Mouse (Mus musculus): ENCODE data around the gene Myom1.

Gene Myom1

DNA sequence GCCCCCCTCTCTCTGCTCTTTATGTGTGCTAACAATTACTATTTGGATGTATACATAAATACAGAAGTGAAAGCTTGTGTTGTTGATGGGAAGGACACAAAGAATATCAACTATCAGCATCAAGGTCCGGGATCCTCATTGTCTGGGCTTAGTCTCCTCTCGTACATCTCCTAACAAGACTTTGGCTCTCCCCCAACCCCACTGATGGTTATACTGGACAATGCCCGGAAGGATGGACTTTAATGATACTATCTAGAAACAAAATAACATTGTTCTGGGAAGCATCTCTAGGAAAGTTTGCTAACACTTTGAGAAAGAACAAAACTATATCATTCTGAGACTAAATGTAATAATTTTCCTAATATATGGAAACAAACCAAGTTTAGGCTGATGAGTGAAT lies 96.2 kb downstream of the Myom1 start:
- no peak for DNase-seq (ENCODE audit: low read depth, low spot score)

DNA sequence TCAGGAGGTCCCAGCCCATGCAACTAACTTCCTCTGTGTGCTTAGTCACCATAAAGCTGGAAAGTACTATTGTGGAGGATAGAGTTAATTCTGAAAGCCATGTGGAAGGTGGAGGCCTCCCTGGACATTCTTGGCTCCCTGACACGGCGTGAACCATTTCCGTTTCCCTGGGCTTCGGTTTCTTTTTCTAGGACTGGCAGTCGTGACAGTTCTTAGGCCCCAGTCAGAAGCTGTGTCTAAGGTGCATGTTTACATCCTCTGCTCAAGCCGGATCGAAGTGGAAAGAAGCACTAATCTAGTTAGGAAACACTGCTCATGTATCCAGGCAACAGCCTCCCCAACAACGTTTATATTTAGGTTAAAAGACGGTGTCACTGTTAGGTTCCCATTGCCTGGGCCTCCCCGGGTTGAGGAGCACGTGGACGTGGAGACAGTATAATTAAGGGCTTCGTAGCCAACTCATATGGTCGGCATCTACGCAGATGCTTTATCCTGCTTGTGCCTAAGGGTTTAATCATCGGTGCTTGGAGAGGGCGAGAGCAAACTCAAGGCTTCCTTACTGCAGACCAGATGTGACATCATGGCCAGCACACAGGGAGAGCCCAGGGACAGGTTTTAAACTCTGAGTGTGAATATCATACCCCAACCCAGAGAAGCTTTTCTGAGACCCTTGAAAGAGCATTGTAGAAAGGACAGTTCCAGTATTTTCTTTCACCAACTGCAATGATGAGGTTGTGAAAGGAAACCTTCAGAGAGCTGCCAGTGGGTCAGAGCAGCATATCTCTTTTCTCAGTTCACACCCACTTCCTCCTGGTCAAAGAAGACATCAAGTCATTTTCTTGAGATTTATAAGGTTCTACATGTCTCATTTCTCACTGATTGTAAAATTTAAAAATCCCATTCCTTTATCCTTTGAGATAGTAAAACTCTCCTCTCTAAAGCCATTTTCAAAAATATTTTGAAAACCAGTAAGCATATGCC lies 100.4 kb downstream of the Myom1 start:
- no peak for DNase-seq (ENCODE audit: low read depth, low spot score)

- no peak for DNase-seq (ENCODE audit: low read depth, low spot score)
These were observed 102.9 kb downstream of the Myom1 start for GRCm38 (mm10) chr17:71105297-71105696.

DNA sequence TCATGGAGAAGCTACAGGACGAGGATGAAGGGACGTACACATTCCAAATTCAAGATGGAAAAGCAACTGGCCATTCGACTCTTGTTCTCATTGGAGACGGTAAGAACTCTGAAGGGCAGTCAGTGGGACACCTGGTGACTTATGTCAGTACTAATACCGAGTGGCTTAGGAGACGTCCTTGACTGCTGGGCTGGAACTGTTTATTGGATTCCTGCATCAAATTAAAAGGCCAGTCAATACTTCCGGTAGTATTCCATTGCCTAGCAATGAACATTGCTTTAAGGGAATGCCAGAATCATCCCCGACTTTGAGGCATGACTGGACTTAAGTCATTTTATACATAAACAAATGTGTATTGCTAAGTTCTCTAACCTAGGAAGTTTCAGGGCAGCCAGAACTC lies 103.8 kb downstream of the Myom1 start:
- DNase-seq (ENCODE audit: low read depth, low spot score): no peak

DNA sequence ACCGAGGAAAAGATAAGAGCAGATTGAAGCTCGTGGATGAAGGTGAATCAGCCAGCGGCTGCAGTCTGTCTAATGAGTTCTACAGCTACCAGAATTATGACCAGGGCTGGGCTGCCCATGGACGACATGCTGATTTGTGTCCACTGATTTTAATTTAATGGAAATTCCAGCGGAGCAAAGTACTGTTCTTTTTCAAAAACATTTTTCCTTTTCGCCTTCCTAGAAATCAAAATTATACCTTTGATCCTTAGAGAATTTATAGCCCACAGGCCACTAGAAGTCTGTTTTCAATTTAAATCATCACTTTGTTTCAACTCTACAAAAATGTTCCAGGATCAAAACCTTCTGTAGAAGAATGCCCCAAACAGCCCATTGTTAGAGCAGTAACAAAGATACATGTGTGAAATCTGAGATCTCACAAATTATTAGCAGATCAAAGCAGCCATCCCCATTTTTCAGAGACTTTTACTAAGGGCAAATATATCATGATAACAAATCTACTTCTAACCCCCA lies 108.4 kb downstream of the Myom1 start:
- DNase-seq (ENCODE audit: low read depth, low spot score): no peak

GRCm38 (mm10) chr17:71112689-71113088 lies 110.3 kb downstream of the Myom1 start:
- no peak for DNase-seq (ENCODE audit: low read depth, low spot score)

DNA sequence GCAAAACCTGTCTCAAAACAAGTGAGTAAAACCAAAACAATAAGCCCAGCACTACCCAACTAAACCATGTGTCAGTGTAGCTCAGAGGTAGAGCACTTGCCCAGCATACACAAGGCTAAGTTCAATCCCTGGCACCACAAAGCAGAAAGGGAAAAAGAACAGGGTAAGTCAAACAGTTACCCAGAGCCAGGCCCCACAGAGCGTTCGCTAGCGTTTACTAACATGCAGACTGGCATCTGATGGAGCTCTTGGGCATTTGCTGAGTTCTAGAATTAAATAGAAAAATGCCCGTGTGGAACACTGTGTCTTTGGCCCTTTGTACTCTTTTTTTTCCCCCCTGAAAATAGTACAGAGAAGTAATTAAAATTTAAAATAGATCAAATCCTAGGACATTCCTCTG lies 111.8 kb downstream of the Myom1 start:
- DNase-seq (ENCODE audit: low read depth, low spot score): no peak

- no peak for DNase-seq (ENCODE audit: low read depth, low spot score)
These were observed 115.5 kb downstream of the Myom1 start for GRCm38 (mm10) chr17:71117956-71118355.

DNA sequence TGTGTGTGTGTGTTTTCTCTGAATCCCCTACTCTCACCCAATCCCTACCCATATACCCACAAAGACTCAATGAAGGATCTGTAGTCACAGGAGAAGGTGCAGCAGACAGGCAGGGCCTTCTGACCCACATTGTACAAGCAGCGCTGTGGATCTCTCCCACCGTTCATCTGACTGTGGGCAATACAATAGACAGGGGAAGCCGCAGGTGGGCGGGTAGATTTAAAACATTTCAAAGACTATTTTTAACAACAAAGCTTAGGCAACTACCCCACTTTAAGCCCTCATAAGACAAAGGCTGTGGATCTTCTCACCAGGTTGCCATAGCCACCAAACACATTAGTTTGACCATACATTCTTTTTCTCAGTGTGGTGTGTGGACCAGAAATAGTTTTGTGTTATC lies 116.2 kb downstream of the Myom1 start:
- DNase-seq (ENCODE audit: low read depth, low spot score): no peak

DNA sequence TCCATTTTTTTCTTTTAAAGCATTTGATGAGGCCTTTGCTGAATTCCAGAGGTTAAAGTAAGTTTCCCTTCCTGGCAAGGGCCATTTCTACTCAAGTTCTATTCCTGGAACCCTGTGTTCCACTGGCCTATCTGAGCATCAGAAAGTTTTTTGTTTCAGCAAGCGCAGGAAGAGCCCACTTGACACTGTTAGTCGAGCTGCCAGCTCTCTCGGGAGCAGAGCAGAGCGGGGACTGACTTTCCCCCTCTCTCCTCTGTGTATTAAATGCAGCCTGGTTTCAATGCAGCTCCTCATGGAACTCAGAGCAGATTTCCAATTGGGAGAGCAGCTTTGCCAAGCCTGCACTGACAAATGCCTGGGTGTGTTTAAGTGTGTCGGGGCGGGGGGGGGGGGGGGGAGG lies 118.2 kb downstream of the Myom1 start:
- no peak for DNase-seq (ENCODE audit: low read depth, low spot score)

GRCm38 (mm10) chr17:71124061-71124670 lies 121.7 kb downstream of the Myom1 start:
- no peak for DNase-seq (ENCODE audit: low read depth, low spot score)

DNA sequence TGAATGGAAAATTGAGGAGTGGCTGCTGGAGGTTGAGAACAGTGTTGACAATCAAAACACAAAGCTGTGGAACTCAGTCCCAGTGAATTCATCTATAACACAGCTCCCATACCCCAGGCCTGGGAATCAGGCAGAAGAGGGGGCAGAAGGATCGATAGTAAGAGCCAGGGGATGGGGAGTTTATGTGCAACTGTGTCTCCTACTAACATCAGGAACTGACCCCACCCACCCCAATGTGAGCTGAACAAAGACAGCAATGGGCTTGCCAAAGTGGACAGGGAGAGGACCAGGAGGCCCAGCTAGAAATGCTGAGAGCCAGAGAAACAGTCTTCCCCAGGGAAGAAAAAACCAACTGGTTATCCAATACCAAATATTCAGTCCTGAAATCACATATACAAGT lies 122.2 kb downstream of the Myom1 start:
- no peak for DNase-seq (ENCODE audit: low read depth, low spot score)

DNA sequence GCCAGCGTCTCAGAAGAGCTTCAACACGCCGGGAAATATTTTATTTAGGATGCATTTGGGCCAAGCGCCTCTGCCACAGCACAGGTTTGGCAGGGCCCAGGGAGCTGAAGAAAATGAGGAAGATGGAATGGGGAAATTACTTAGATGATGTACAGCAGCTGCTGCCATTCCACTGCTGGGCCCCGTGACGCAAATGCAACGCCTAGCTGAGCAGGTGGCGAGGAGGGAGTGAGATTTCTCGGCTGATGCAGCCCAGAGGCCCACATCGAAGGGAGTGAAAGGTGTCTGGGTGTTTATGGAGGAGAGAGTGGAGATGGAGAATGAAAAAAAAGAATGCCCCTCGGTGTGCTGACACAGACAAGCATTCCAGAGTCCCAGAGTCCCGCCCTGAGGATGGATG lies 123.1 kb downstream of the Myom1 start:
- no peak for DNase-seq (ENCODE audit: low read depth, low spot score)

GRCm38 (mm10) chr17:71126001-71126400 lies 123.6 kb downstream of the Myom1 start:
- DNase-seq (ENCODE audit: low read depth, low spot score): no peak

- DNase-seq (ENCODE audit: low read depth, low spot score): no peak
These were observed 125.2 kb downstream of the Myom1 start for GRCm38 (mm10) chr17:71127464-71128110.

- no peak for DNase-seq (ENCODE audit: low read depth, low spot score)
These were observed 127.2 kb downstream of the Myom1 start for GRCm38 (mm10) chr17:71129489-71130261.

DNA sequence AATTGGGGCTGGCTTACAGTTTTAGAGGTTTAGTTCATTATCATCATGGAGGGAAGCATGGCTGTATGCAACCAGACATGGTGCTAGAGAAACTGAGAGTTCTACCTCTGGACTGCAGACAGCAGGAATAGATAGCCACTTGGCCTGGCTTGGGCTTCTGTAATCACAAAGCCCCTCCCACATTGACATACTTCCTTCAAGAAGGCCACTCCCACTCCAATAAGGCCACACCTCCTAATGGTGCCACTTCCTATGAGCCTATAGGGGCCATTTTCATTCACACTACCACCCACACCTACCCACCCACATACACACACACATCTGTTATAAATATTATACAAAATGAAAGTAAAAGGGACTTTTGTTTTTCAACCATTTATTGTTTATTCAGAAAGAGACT lies 129.8 kb downstream of the Myom1 start:
- no peak for DNase-seq (ENCODE audit: low read depth, low spot score)

GRCm38 (mm10) chr17:71132856-71133439 lies 130.5 kb downstream of the Myom1 start:
- DNase-seq (ENCODE audit: low read depth, low spot score): no peak

- DNase-seq (ENCODE audit: low read depth, low spot score): no peak
These were observed 132.1 kb downstream of the Myom1 start for GRCm38 (mm10) chr17:71134441-71134955.

DNA sequence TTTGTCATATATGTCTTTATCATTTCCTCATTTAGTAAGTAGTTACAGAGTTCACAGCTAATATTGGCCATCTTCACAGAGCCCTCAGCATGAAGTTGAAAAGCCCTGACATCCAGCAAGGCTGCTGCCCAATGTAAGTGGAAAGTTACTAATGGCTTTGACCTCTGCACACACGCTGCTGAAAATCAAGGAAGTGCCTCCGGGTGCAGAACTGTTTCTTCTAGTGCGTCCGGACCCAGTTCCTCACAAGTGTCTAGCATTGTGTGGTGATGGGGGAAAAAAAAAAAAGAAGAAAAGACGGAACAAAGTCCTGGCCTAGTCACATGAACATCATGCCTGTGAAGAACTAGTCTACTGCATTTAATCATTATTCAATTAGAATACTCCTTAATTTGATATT lies 132.7 kb downstream of the Myom1 start:
- DNase-seq (ENCODE audit: low read depth, low spot score): no peak

GRCm38 (mm10) chr17:71135866-71136265 lies 133.4 kb downstream of the Myom1 start:
- DNase-seq (ENCODE audit: low read depth, low spot score): no peak

Measured in c-Kit-negative CD71-positive TER-119-positive erythroid progenitor cells, embryonic 14.5 days (primary cell).